Mouse (Mus musculus): ENCODE measurements around the gene Afg1l. TPM values are rescaled to one million over a fixed set of nuclear protein-coding genes. Genes with fewer than 3 reads are reported as not detected.

Gene Afg1l
- total RNA-seq, 2 experiments from 2014 or later, result 11.6 to 13.1 TPM

GRCm38 (mm10) chr10:42313222-42313786, 165.1 kb downstream of the Afg1l start:
- no peak for DNase-seq (ENCODE audit: low spot score in 2 of 2)
- intact Hi-C loops (cut with DNase I), result no loop called here

GRCm38 (mm10) chr10:42312557-42312956, 165.8 kb downstream of the Afg1l start:
- DNase-seq (ENCODE audit: low spot score in 2 of 2), result no peak
- intact Hi-C loops (cut with DNase I), result no loop called here

- DNase-seq (ENCODE audit: low spot score in 2 of 2), result no peak
Measured at GRCm38 (mm10) chr10:42308687-42308987, 169.7 kb downstream of the Afg1l start.

GRCm38 (mm10) chr10:42307980-42308686, 170.2 kb downstream of the Afg1l start:
- DNase-seq (ENCODE audit: low spot score in 2 of 2), result peak; percentile 74 to 81
- intact Hi-C loops (cut with DNase I), result loop anchor here (1.0 to 2.0 kb wide), 2 partner anchors 328 to 427 kb away; no protein-coding TSS in a partner anchor

More at GRCm38 (mm10) chr10:42308687-42308987, 169.7 kb downstream of the Afg1l start:
- intact Hi-C loops (cut with DNase I), result loop anchor here (1.0 to 2.0 kb wide), 2 partner anchors 328 to 426 kb away; no protein-coding TSS in a partner anchor

GRCm38 (mm10) chr10:42306422-42306821, 171.9 kb downstream of the Afg1l start:
- no peak for DNase-seq (ENCODE audit: low spot score in 2 of 2)
- intact Hi-C loops (cut with DNase I), result no loop called here

GRCm38 (mm10) chr10:42300805-42301204, 177.6 kb downstream of the Afg1l start:
- DNase-seq (ENCODE audit: low spot score in 2 of 2), result no peak
- intact Hi-C loops (cut with DNase I), result no loop called here

- DNase-seq (ENCODE audit: low spot score in 2 of 2), result no peak
- intact Hi-C loops (cut with DNase I), result loop anchor here (5.0 to 10.0 kb wide), 2 partner anchors 468 to 605 kb away; no protein-coding TSS in a partner anchor
Measured at GRCm38 (mm10) chr10:42299967-42300366, 178.4 kb downstream of the Afg1l start.

GRCm38 (mm10) chr10:42299426-42299825, 178.9 kb downstream of the Afg1l start:
- intact Hi-C loops (cut with DNase I), result loop anchor here (5.0 to 10.0 kb wide), 2 partner anchors 467 to 605 kb away; no protein-coding TSS in a partner anchor
- DNase-seq (ENCODE audit: low spot score in 2 of 2), result no peak

GRCm38 (mm10) chr10:42297954-42298353, 180.4 kb downstream of the Afg1l start:
- intact Hi-C loops (cut with DNase I), result loop anchor here (5.0 to 10.0 kb wide), 2 partner anchors 466 to 603 kb away; no protein-coding TSS in a partner anchor
- no peak for DNase-seq (ENCODE audit: low spot score in 2 of 2)

GRCm38 (mm10) chr10:42297109-42297508, 181.3 kb downstream of the Afg1l start:
- no peak for DNase-seq (ENCODE audit: low spot score in 2 of 2)
- intact Hi-C loops (cut with DNase I), result loop anchor here (5.0 to 10.0 kb wide), 2 partner anchors 465 to 602 kb away; no protein-coding TSS in a partner anchor

- intact Hi-C loops (cut with DNase I), result loop anchor here (5.0 to 10.0 kb wide), 2 partner anchors 464 to 602 kb away; no protein-coding TSS in a partner anchor
- DNase-seq (ENCODE audit: low spot score in 2 of 2), result no peak
Measured at GRCm38 (mm10) chr10:42296559-42296958, 181.8 kb downstream of the Afg1l start.

- intact Hi-C loops (cut with DNase I), result loop anchor here (1.0 to 10.0 kb wide), 3 partner anchors 315 to 600 kb away; no protein-coding TSS in a partner anchor
- DNase-seq (ENCODE audit: low spot score in 2 of 2), result no peak
Measured at GRCm38 (mm10) chr10:42295028-42295427, 183.3 kb downstream of the Afg1l start.

GRCm38 (mm10) chr10:42294392-42294791, 184.0 kb downstream of the Afg1l start:
- intact Hi-C loops (cut with DNase I), result loop anchor here (10.0 kb wide), 1 partner anchor 600 kb away; no protein-coding TSS in a partner anchor
- DNase-seq (ENCODE audit: low spot score in 2 of 2), result no peak

GRCm38 (mm10) chr10:42293877-42294276, 184.5 kb downstream of the Afg1l start:
- DNase-seq (ENCODE audit: low spot score in 2 of 2), result no peak
- intact Hi-C loops (cut with DNase I), result loop anchor here (10.0 kb wide), 1 partner anchor 599 kb away; no protein-coding TSS in a partner anchor

- intact Hi-C loops (cut with DNase I), result loop anchor here (10.0 kb wide), 1 partner anchor 597 kb away; no protein-coding TSS in a partner anchor
- DNase-seq (ENCODE audit: low spot score in 2 of 2), result no peak
Measured at GRCm38 (mm10) chr10:42291360-42291759, 187.0 kb downstream of the Afg1l start.

GRCm38 (mm10) chr10:42287666-42288065, 190.7 kb downstream of the Afg1l start:
- DNase-seq (ENCODE audit: low spot score in 2 of 2), result no peak
- intact Hi-C loops (cut with DNase I), result no loop called here

- intact Hi-C loops (cut with DNase I), result loop anchor here (5.0 to 10.0 kb wide), 5 partner anchors 251 to 764 kb away; partner anchors contain the start of gene Cd164
- no peak for DNase-seq (ENCODE audit: low spot score in 2 of 2)
Measured at GRCm38 (mm10) chr10:42278307-42278850, 200.0 kb downstream of the Afg1l start.

GRCm38 (mm10) chr10:42277476-42278306, 200.7 kb downstream of the Afg1l start:
- DNase-seq (ENCODE audit: low spot score in 2 of 2), result peak; percentile 99
- intact Hi-C loops (cut with DNase I), result loop anchor here (5.0 to 10.0 kb wide), 5 partner anchors 250 to 763 kb away; partner anchors contain the start of gene Cd164

Measured in left cerebral cortex, postnatal 36 days (tissue).